Mouse (Mus musculus) stomach, embryonic 16.5 days (tissue): Measurements from ENCODE around the gene Myo15b. TPM values are rescaled to one million over a fixed set of nuclear protein-coding genes. Genes with fewer than 3 reads are reported as not detected.
A peak's percentile ranks its signal among the peaks of the same experiment; 100 is the strongest.

Experiments
- ATAC-seq: fragments of 200-750 bp; cut with Nextera tagmentation; 2 replicates; pipeline ENCODE4 v1.8.0; 2017; ENCODE audit warnings: moderate number of reproducible peaks, moderate TSS enrichment; ENCODE audit not compliant: insufficient read depth, low FRiP score
- H3K27ac ChIP-seq: fragments of 300-500 bp; sonication (generic); 2 replicates; pipeline ENCODE4 v1.5.1; 2014; ENCODE audit warnings: low read length
- H3K27me3 ChIP-seq: fragments of 300-500 bp; sonication (generic); 2 replicates; pipeline ENCODE4 v1.6.1; 2014; ENCODE audit warnings: low read length, control low read depth, mixed read lengths; ENCODE audit not compliant: control insufficient read depth, insufficient read depth
- H3K36me3 ChIP-seq: fragments of 300-500 bp; sonication (generic); 2 replicates; pipeline ENCODE4 v1.6.1; 2014; ENCODE audit warnings: low read length; ENCODE audit not compliant: control insufficient read depth, insufficient read depth
- H3K4me1 ChIP-seq: fragments of 300-500 bp; sonication (generic); 2 replicates; pipeline ENCODE4 v1.6.1; 2014; ENCODE audit warnings: low read length, control low read depth, mixed read lengths; ENCODE audit not compliant: control insufficient read depth, insufficient read depth
- H3K4me2 ChIP-seq: fragments of 300-500 bp; sonication (generic); 2 replicates; pipeline ENCODE4 v1.6.1; 2014; ENCODE audit warnings: low read depth, low read length, mixed read lengths
- H3K4me3 ChIP-seq: fragments of 300-500 bp; sonication (generic); replicated peaks from 2 replicates; pipeline ENCODE4 v1.5.1; 2014; ENCODE audit warnings: mild to moderate bottlenecking, low read length
- H3K9ac ChIP-seq: fragments of 300-500 bp; sonication (generic); 2 replicates; pipeline ENCODE4 v1.6.1; 2014; ENCODE audit warnings: low read length
- H3K9me3 ChIP-seq: fragments of 300-500 bp; sonication (generic); replicated peaks from 2 replicates; pipeline ENCODE4 v1.6.1; 2016; ENCODE audit warnings: low read length, control low read depth; ENCODE audit not compliant: control insufficient read depth
- WGBS: fragments of 180-500 bp; shearing (Covaris S2); extraction: QIAGEN DNeasy Blood & Tissue Kit; methylation state at CpG from one replicate; pipeline ENCODE4 v1.1.7; 2014; 5-methylcytosine and 5-hydroxymethylcytosine counted together
- polyA plus RNA-seq: library from polyadenylated mRNA; unstranded; fragments of >200 nt; fragmentation: Nextera tagmentation; extraction: Ambion mirVana; gene quantifications from 2 replicates; pipeline ENCODE4 v1.2.1, GENCODE M21; 2015

Gene Myo15b
- polyA plus RNA-seq, 1 experiment from 2014 or later, result 21.1 TPM

DNA sequence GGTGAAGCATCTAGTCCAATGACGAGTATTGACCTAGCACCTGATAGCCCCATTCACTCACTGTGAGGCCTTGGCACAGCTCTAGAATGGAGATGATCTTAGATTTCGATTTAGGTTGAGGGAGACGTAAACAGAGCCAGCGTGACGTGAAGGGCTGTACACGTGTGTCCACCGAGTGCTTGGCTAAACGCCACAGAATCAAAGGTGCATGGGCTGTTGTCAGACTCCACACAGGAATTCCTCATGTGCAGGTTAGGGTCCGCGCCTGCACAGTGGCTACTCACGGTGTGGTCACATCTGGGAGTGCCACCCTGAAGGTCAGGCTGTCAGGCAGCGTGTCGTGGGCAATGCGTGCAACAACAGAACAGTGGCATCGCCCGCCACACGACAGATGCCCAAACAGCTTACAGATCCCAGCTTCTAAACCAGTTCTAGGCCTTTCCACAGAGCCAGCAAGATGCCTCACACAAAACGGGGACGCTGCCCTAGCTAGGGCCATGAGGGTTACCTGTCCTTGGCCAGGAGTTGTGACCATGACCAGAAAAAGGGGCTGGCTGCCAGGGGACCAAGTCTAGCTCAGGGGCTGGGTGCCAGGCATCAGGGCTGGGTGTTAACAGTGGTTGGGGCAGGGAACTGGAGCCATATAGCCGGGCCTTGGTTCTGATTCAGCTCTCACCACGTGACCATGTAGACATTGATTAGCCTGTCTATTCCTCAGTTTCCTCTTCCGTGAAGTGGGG is 20.4 kb upstream of the Myo15b start:
- no peaks in the 10 kb centered on the region for H3K36me3 ChIP-seq
- peak overlapping the region; percentile 92 for H3K27ac ChIP-seq
- H3K4me2 ChIP-seq, result no peak overlapping the region
- ATAC-seq, result no peak
- no peak overlapping the region for H3K4me3 ChIP-seq
- no peak overlapping the region for H3K9ac ChIP-seq
- no peaks in the 10 kb centered on the region for H3K9me3 ChIP-seq
- no peaks in the 10 kb centered on the region for H3K27me3 ChIP-seq
- H3K4me1 ChIP-seq, result peaks cover 56% of the 10 kb centered on the region
- WGBS, result 86% methylated on average over 22 of the region's 22 CpGs

- Histone ChIP-seq H3K36me3 (no peaks in the 10 kb centered on the region), H3K4me1 (peaks cover 48% of the 10 kb centered on the region), H3K9ac (peak overlapping the region; percentile 33), H3K27me3 (no peaks in the 10 kb centered on the region), H3K27ac (peak overlapping the region; percentile 92), H3K4me2 (peak overlapping the region; percentile 31), H3K9me3 (no peaks in the 10 kb centered on the region), H3K4me3 (no peak overlapping the region)
- WGBS, result 35% methylated on average over 4 of the region's 4 CpGs
- peak; percentile 65 for ATAC-seq
These were observed 19.3 kb upstream of the Myo15b start for GRCm38 (mm10) chr11:115838895-115839311.

DNA sequence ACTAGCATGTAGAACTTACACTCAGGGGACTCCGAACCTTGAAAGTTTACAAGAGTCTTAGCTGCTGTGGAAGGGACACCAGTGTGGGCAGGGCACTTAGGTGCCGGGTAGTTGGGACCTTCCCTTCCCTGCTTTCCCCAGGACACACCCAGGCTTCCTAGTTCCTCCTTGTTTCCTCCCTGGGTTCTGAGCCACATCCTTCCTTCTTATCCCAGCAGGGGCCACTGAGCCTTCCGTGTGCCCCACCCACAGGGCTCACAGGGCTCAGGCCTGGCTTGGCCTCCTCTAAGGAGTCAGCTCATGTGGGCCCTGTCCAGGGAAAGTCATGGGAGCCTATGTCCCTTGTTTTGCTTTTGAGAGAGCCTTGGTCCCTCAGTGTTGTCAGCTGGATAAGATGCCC is 18.5 kb upstream of the Myo15b start:
- peak overlapping the region; percentile 31; the same call in 1 of the 2 replicates for H3K4me2 ChIP-seq
- no peaks in the 10 kb centered on the region for H3K36me3 ChIP-seq
- H3K27me3 ChIP-seq, result no peaks in the 10 kb centered on the region
- H3K9me3 ChIP-seq, result no peaks in the 10 kb centered on the region
- peak overlapping the region; percentile 92 for H3K27ac ChIP-seq
- no peak overlapping the region for H3K4me3 ChIP-seq
- no peak for ATAC-seq
- WGBS, result 59% methylated on average over 3 of the region's 3 CpGs
- peaks cover 40% of the 10 kb centered on the region for H3K4me1 ChIP-seq
- H3K9ac ChIP-seq, result peak overlapping the region; percentile 33

- Histone ChIP-seq H3K27ac (peak overlapping the region; percentile 86), H3K36me3 (peaks cover 11% of the 10 kb centered on the region), H3K27me3 (no peaks in the 10 kb centered on the region), H3K4me3 (no peak overlapping the region), H3K4me2 (no peak overlapping the region), H3K9me3 (no peaks in the 10 kb centered on the region; the same call in 1 of the 2 replicates), H3K4me1 (peaks cover 36% of the 10 kb centered on the region), H3K9ac (no peak overlapping the region)
- no peak for ATAC-seq
- 91% methylated on average over 6 of the region's 6 CpGs for WGBS
These were observed 17.2 kb upstream of the Myo15b start for GRCm38 (mm10) chr11:115841044-115841443.

DNA sequence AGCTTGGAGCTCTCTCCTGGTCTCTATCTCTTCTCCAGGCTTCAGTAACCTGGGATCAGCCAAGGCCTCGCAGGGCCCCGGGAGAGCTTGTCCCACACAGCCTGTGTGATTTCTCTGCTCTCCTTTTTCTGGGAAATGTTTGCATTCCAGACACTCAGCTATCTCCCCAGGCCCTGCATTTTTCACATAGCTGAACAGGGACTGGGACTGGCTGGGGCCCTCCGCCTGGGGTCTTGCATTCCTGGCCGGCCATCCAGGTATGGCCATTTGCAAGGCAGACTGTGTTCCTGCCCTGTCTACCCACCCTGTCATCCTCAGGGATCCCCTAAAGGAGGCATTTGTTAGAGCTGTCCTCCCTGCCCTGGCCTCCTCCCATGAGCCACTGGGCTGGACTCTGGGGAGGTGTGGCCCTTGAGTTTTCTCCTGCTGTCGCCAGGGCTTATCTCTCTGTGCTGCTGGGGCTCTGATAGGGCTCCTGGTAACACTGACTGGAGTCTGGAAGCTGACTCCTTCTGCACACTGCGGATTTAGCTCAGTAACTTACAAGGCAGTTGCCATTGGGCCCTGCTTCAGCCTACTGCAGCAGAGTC is 16.1 kb upstream of the Myo15b start:
- H3K27me3 ChIP-seq, result no peaks in the 10 kb centered on the region
- peaks cover 13% of the 10 kb centered on the region for H3K36me3 ChIP-seq
- no peak overlapping the region for H3K4me3 ChIP-seq
- H3K4me1 ChIP-seq, result peaks cover 33% of the 10 kb centered on the region
- 20% methylated on average over 6 of the region's 6 CpGs for WGBS
- peak; percentile 66 for ATAC-seq
- peak overlapping the region; percentile 86 for H3K27ac ChIP-seq
- peak overlapping the region; percentile 44 for H3K9ac ChIP-seq
- H3K9me3 ChIP-seq, result no peaks in the 10 kb centered on the region; the same call in 1 of the 2 replicates
- H3K4me2 ChIP-seq, result no peak overlapping the region; the same call in 1 of the 2 replicates

DNA sequence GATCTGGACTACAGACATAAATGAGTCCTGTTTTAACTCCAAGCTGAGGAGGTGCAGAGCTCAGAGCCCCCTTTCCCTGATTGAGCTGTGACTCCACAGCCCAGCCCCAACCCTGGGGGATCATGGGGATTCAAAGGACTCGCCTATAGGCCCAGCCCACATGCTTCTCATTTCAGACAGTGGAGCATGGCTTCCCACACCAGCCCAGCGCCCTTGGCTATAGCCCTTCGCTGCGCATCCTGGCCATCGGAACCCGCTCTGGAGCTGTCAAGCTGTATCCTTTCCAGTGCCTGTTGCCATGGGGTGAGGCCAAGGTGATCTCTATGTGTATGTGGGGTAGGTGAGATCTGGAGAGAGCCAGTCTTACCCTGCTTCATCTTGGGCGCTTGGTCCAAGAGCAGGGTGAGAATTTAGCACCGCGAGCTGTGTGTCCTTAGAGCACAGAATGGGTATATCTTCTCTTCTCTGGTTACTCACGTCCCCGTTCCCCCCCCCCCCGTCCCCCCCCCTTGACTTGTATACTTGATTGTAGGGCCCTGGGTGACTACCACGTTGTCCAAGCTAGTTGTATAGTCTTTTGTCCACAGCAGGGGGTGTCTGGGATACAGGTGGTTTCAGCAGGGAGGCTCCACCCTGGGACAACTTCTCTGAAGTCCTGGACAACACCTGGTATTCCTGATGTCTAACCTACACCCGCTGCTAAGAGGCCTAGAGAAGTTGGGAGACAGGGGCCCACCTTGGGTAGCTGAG is 14.9 kb upstream of the Myo15b start:
- H3K9me3 ChIP-seq, result no peaks in the 10 kb centered on the region; the same call in 1 of the 2 replicates
- H3K4me3 ChIP-seq, result no peak overlapping the region
- no peak overlapping the region for H3K4me2 ChIP-seq
- peaks cover 24% of the 10 kb centered on the region for H3K4me1 ChIP-seq
- peaks cover 13% of the 10 kb centered on the region for H3K36me3 ChIP-seq
- 79% methylated on average over 13 of the region's 14 CpGs for WGBS
- ATAC-seq, result no peak
- H3K9ac ChIP-seq, result no peak overlapping the region
- peak overlapping the region; percentile 86 for H3K27ac ChIP-seq
- no peaks in the 10 kb centered on the region for H3K27me3 ChIP-seq

- Histone ChIP-seq H3K9me3 (no peaks in the 10 kb centered on the region; the same call in 1 of the 2 replicates), H3K36me3 (peaks cover 13% of the 10 kb centered on the region), H3K4me3 (no peak overlapping the region), H3K27me3 (no peaks in the 10 kb centered on the region), H3K4me1 (peaks cover 24% of the 10 kb centered on the region), H3K4me2 (no peak overlapping the region), H3K27ac (peak overlapping the region; percentile 86), H3K9ac (no peak overlapping the region)
- peak; percentile 86 for ATAC-seq
- WGBS, result 60% methylated on average over 5 of the region's 5 CpGs
These were observed 14.3 kb upstream of the Myo15b start for GRCm38 (mm10) chr11:115843891-115844239.

GRCm38 (mm10) chr11:115844240-115844639 is 14.0 kb upstream of the Myo15b start:
- Histone ChIP-seq H3K4me3 (no peak overlapping the region), H3K27me3 (no peaks in the 10 kb centered on the region), H3K9me3 (no peaks in the 10 kb centered on the region; the same call in 1 of the 2 replicates), H3K36me3 (peaks cover 13% of the 10 kb centered on the region), H3K9ac (peak overlapping the region; percentile 26; the same call in 1 of the 2 replicates), H3K4me1 (peaks cover 24% of the 10 kb centered on the region), H3K27ac (peak overlapping the region; percentile 86), H3K4me2 (no peak overlapping the region)
- peak; percentile 1; the same call in 1 of the 2 replicates for ATAC-seq
- 61% methylated on average over 8 of the region's 8 CpGs for WGBS

GRCm38 (mm10) chr11:115845819-115846218 is 12.4 kb upstream of the Myo15b start:
- H3K27ac ChIP-seq, result no peak overlapping the region
- H3K4me1 ChIP-seq, result peaks cover 21% of the 10 kb centered on the region
- H3K27me3 ChIP-seq, result no peaks in the 10 kb centered on the region
- no peaks in the 10 kb centered on the region; the same call in 1 of the 2 replicates for H3K9me3 ChIP-seq
- no peak overlapping the region for H3K4me3 ChIP-seq
- H3K9ac ChIP-seq, result no peak overlapping the region
- ATAC-seq, result no peak
- H3K36me3 ChIP-seq, result peaks cover 13% of the 10 kb centered on the region
- H3K4me2 ChIP-seq, result no peak overlapping the region
- 89% methylated on average over 2 of the region's 2 CpGs for WGBS
